Mouse (Mus musculus) adrenal gland, adult 18-20 months (tissue): ENCODE measurements around the gene Tusc2. TPM values are rescaled to one million over a fixed set of nuclear protein-coding genes. Genes with fewer than 3 reads are reported as not detected.

Experiments used
- DNase-seq, 2 experiments: peaks; one replicate each; pipeline ENCODE4 v3.0.0; 2021 to 2022; ENCODE audit warnings: low spot score in 2 of 2
- long read RNA-seq, 2 experiments: library from polyadenylated mRNA; stranded (forward); transcript quantifications; one replicate each; pipeline ENCODE4 v2.0.0; 2021
- total RNA-seq, 2 experiments: library from RNA; stranded (reverse); gene quantifications; 1 replicate in 1 of 2; 2 replicates in 1 of 2; pipeline ENCODE4 v1.2.3; 2021

Gene Tusc2
- 10 to 100 TPM; 53.9 to 54.3 TPM for total RNA-seq
- long read RNA-seq, experiment 1, transcript Tusc2-201 (3 exons, 1,665 nt), result major isoform, 45 of 50 reads
- long read RNA-seq, experiment 1, partial matches to known transcripts, result 0 of 50 reads
- long read RNA-seq, experiment 1, other reads (novel, unspliced or antisense), result 5 of 50 reads
- long read RNA-seq, experiment 2, transcript Tusc2-201 (3 exons, 1,665 nt), result major isoform, 44 of 58 reads
- long read RNA-seq, experiment 2, partial matches to known transcripts, result 3 of 58 reads
- long read RNA-seq, experiment 2, other reads (novel, unspliced or antisense), result 11 of 58 reads

GRCm38 (mm10) chr9:107563029-107563581, at the start of gene Tusc2:
Gene Tusc2, plus strand, starts transcription at chr9:107563255.
- peak; percentile 85 to 86 for DNase-seq

GRCm38 (mm10) chr9:107514303-107514955, 48.6 kb upstream of the Tusc2 start:
- peak; percentile 82 to 87 for DNase-seq

- DNase-seq, result no peak
These were observed 42.7 kb upstream of the Tusc2 start for GRCm38 (mm10) chr9:107520331-107520730.

- DNase-seq, result no peak
These were observed 41.9 kb upstream of the Tusc2 start for GRCm38 (mm10) chr9:107521190-107521589.

- DNase-seq, result no peak
These were observed 41.2 kb upstream of the Tusc2 start for GRCm38 (mm10) chr9:107521711-107522399.

GRCm38 (mm10) chr9:107522400-107522711, 40.7 kb upstream of the Tusc2 start:
- DNase-seq, result no peak

- DNase-seq, result peak; percentile 70 to 71
These were observed 36.6 kb upstream of the Tusc2 start for GRCm38 (mm10) chr9:107526198-107527026.

GRCm38 (mm10) chr9:107533791-107534407, 29.2 kb upstream of the Tusc2 start, which contains the start of gene Tmem115:
Gene Tmem115, plus strand, starts transcription at chr9:107533945.
- peak; percentile 78 to 80 for DNase-seq

- DNase-seq, result peak in 1 of 2 experiments; percentile 28
These were observed 28.4 kb upstream of the Tusc2 start for GRCm38 (mm10) chr9:107534408-107535202.

- no peak for DNase-seq
These were observed 24.8 kb upstream of the Tusc2 start for GRCm38 (mm10) chr9:107538231-107538630.

GRCm38 (mm10) chr9:107538711-107539110, 24.3 kb upstream of the Tusc2 start:
- no peak for DNase-seq

- no peak for DNase-seq
These were observed 23.1 kb upstream of the Tusc2 start for GRCm38 (mm10) chr9:107539940-107540339.

- no peak for DNase-seq
These were observed 22.6 kb upstream of the Tusc2 start for GRCm38 (mm10) chr9:107540420-107540819.

- DNase-seq, result no peak
These were observed 22.1 kb upstream of the Tusc2 start for GRCm38 (mm10) chr9:107541005-107541404.

GRCm38 (mm10) chr9:107541474-107542351, 21.3 kb upstream of the Tusc2 start, which contains the start of the genes Cyb561d2 and Nprl2:
Gene Cyb561d2, minus strand, starts transcription at chr9:107542193.
Gene Nprl2, plus strand, starts transcription at chr9:107542226.
- peak; percentile 93 for DNase-seq

GRCm38 (mm10) chr9:107542352-107542686, 20.7 kb upstream of the Tusc2 start:
- DNase-seq, result no peak

GRCm38 (mm10) chr9:107542721-107543120, 20.3 kb upstream of the Tusc2 start:
- DNase-seq, result no peak

GRCm38 (mm10) chr9:107543299-107543698, 19.8 kb upstream of the Tusc2 start:
- DNase-seq, result no peak
